Mouse (Mus musculus) E14TG2a.4 (cell line): ENCODE data around the gene Pmch.

Experiments
- CTCF ChIP-seq: conservative IDR thresholded peaks from 2 replicates; pipeline ENCODE4 v1.5.1; 2014; ENCODE audit warnings: low read length
- POU5F1 ChIP-seq: IDR thresholded peaks from 2 replicates; pipeline ENCODE4 v1.6.1; 2014; ENCODE audit warnings: low read length, borderline replicate concordance

DNA sequence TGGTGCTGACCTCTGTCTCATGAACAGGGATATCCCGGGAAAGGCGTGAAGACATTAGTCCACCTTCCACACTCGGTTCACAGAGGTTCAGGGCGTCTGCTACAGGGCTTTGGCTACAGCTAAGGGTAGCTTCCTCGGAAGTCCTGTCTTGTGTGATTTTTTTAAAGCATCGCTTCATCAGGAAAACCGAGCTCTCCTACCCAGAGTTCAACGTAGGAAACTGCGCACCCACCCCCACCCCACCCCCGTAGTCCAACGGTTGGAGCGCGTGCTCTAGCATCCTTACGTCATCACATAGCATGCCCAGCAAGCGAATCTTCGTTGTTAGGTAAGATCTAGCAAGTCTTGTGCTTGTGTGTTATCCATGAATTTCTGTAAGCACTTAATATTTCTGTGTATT lies 44.8 kb downstream of the Pmch start:
- TF ChIP-seq POU5F1 (no peak), CTCF (no peak)
